Mouse (Mus musculus) forebrain, embryonic 14.5 days (tissue): ENCODE measurements at regions not wholly inside any gene's neighbourhood (a gene's known extent, or its start where the extent isn't known, plus 50 kb on each side); places are given as distances from the start of the nearest gene placed in this dataset.

Experiments used
- ATAC-seq: fragments of 200-750 bp; cut with Nextera tagmentation; 2 replicates; pipeline ENCODE4 v1.8.0; 2017; ENCODE audit warnings: mild to moderate bottlenecking, moderate library complexity
- DNase-seq: peaks from one replicate; pipeline ENCODE4 v3.0.0-alpha.2; 2015; ENCODE audit warnings: low spot score
- H3K27ac ChIP-seq: fragments of 300-500 bp; sonication (generic); 2 replicates; pipeline ENCODE4 v1.5.1; 2014; ENCODE audit warnings: low read depth, mild to moderate bottlenecking, control low read depth, low read length, moderate library complexity
- H3K27me3 ChIP-seq: fragments of 300-500 bp; sonication (generic); replicated peaks from 2 replicates; pipeline ENCODE4 v1.6.1; 2014; ENCODE audit warnings: low read length, control low read depth, mixed read lengths; ENCODE audit not compliant: control insufficient read depth, insufficient read depth
- H3K36me3 ChIP-seq: fragments of 300-500 bp; sonication (generic); 2 replicates; pipeline ENCODE4 v1.6.1; 2014; ENCODE audit warnings: low read length, control low read depth; ENCODE audit not compliant: control insufficient read depth, insufficient read depth
- H3K4me1 ChIP-seq: fragments of 300-500 bp; sonication (generic); 2 replicates; pipeline ENCODE4 v1.6.1; 2014; ENCODE audit warnings: antibody characterized with exemption, low read length, control low read depth; ENCODE audit not compliant: control insufficient read depth, insufficient read depth
- H3K4me2 ChIP-seq: fragments of 300-500 bp; sonication (generic); 2 replicates; pipeline ENCODE4 v1.6.1; 2014; ENCODE audit warnings: mild to moderate bottlenecking, control low read depth, low read length
- H3K4me3 ChIP-seq: fragments of 300-500 bp; sonication (generic); 2 replicates; pipeline ENCODE4 v1.5.1; 2014; ENCODE audit warnings: low read depth, low read length, control low read depth
- H3K9ac ChIP-seq: fragments of 300-500 bp; sonication (generic); 2 replicates; pipeline ENCODE4 v1.6.1; 2014; ENCODE audit warnings: mild to moderate bottlenecking, low read length, control low read depth, moderate library complexity
- H3K9me3 ChIP-seq: fragments of 300-500 bp; sonication (generic); replicated peaks from 2 replicates; pipeline ENCODE4 v1.6.1; 2016; ENCODE audit warnings: low read length, control low read depth, mixed read lengths; ENCODE audit not compliant: control insufficient read depth
- WGBS: fragments of 180-500 bp; shearing (Covaris S2); extraction: QIAGEN DNeasy Blood & Tissue Kit; methylation state at CpG from one replicate; pipeline ENCODE4 v1.1.7; 2014; 5-methylcytosine and 5-hydroxymethylcytosine counted together

DNA sequence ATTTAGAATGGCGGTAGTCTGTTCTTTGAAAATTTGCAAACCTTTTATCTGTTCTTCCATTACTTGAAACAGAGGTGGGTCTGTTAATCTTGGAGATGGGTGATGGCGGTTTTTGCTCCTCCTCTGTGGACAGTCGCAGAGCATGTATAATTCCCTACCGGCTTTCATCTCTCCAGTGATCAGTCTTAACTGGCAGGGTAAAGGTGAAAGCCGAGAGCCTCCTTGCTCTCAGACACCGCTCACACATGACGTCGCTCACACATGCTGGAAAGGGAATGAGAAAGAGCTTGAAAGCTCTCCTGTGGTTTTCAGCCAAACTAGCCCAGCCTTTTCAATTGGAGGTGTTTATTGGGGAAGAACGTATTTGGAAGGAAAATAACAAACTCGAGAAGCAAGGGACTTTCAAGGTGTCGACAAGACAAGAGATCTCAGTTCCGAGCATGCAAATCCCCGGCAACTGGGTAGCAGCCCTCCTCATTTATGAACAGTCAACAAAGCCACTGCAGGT, 166.3 kb upstream of the Cxcr4 start:
- DNase-seq (peak; percentile 51), ATAC-seq (peak; percentile 43)
- WGBS = 46% methylated on average over 13 of the region's 13 CpGs
- Histone ChIP-seq H3K4me3 (no peak overlapping the region), H3K4me1 (0 out of 2 replicates have a peak, but pooled peaks cover 4% of the 10 kb centered on the region), H3K27me3 (no peaks in the 10 kb centered on the region), H3K9ac (no peak overlapping the region), H3K4me2 (no peak overlapping the region), H3K9me3 (no peaks in the 10 kb centered on the region), H3K27ac (no peak overlapping the region), H3K36me3 (no peaks in the 10 kb centered on the region)

DNA sequence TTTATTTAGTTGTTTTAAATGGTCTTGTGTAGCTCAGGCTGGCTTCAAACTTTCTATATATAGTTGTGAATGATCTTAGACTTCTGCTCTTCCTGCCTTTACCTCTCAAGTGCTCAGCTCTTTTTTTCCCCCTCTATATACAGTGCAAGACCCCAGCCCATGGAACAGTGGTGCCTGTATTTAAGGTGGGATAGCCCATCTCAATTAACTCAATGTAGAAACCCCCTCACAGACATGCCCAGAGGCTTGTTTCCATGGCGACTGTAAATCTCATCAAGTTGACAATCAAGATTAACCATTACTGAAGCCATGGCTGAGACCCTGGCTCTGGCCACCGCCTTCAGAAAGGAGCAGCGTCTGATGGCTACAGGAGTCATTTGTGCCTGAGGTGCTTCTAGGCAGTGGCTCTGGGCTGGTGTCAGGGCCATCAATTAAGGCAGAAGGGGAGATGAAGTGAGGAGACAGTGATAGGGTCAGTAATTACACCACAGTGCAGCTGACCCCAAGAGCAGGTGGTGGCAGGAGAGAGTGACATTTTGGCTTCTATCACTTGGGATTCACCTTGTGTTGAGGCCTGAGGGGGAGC, 161.4 kb upstream of the Cxcr4 start:
- Histone ChIP-seq H3K36me3 (no peaks in the 10 kb centered on the region), H3K4me2 (no peak overlapping the region), H3K27me3 (no peaks in the 10 kb centered on the region), H3K27ac (no peak overlapping the region), H3K4me1 (no peaks in the 10 kb centered on the region), H3K4me3 (no peak overlapping the region), H3K9me3 (no peaks in the 10 kb centered on the region), H3K9ac (no peak overlapping the region)
- no peak for ATAC-seq
- no peak for DNase-seq
- 41% methylated on average over 3 of the region's 3 CpGs for WGBS

DNA sequence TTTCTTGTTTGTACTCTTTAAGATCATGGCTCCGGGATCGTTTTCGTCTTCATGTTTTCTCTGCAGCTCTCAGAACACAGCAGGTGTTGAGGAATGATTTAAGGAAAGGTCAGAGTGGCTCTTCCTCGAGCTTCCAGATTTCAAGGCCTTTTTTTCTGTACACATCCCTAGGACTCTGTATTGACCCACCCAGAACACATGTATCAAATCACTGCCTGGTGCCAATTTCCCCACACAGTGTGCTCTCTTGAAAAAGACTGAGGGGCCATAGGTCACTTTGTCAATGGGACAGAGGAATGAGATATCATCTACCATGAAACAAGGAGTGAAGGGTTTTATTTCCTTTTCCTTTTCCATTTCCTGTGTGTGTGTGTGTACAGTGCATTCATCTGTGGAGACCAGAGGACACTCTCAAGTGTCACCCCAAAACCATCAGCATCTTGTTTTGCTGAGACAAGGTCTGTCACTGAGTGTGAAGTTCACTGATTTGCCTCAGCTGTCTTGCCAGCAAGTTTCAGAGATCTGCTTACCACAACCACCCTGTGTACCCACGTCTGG, 157.4 kb upstream of the Cxcr4 start:
- DNase-seq (no peak), ATAC-seq (no peak)
- no peak overlapping the region for H3K27ac ChIP-seq
- no peaks in the 10 kb centered on the region for H3K9me3 ChIP-seq
- H3K27me3 ChIP-seq = no peaks in the 10 kb centered on the region
- 83% methylated on average over 5 of the region's 5 CpGs for WGBS
- H3K9ac ChIP-seq = no peak overlapping the region
- H3K4me3 ChIP-seq = no peak overlapping the region
- H3K36me3 ChIP-seq = no peaks in the 10 kb centered on the region
- no peak overlapping the region for H3K4me2 ChIP-seq
- H3K4me1 ChIP-seq = no peaks in the 10 kb centered on the region

DNA sequence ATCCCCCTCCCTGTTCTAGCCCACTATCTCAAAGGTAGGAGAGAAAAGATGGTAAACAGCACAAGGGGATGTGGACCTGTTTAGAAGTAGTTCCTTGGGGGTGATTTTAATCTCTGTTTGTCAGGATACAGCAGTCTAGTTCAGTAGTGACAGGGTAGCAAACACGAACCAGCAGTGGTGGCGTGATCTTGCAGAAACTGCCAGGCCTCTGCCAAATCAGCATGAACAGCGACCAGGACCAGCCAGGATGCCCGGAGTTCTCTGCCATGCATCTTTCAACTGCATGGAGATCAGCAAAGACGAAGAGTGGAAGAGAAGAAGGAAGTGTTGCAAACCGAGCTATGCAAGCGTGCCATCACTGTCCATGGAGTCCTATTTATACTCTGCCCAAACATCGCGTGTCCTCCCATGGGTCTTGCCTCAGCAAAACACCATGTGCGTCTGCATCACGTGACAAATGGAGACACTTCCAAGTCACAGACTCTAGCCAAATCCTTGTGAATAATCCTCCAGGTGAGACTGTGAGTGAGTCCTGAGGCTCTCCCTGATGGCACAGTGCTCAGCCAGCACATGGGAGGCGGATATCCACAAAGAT, 155.2 kb upstream of the Cxcr4 start:
- Histone ChIP-seq H3K9ac (no peak overlapping the region), H3K27me3 (no peaks in the 10 kb centered on the region), H3K27ac (no peak overlapping the region), H3K9me3 (no peaks in the 10 kb centered on the region), H3K4me3 (no peak overlapping the region), H3K36me3 (no peaks in the 10 kb centered on the region), H3K4me2 (no peak overlapping the region), H3K4me1 (no peaks in the 10 kb centered on the region)
- 93% methylated on average over 12 of the region's 12 CpGs for WGBS
- no peak for DNase-seq
- ATAC-seq = no peak

DNA sequence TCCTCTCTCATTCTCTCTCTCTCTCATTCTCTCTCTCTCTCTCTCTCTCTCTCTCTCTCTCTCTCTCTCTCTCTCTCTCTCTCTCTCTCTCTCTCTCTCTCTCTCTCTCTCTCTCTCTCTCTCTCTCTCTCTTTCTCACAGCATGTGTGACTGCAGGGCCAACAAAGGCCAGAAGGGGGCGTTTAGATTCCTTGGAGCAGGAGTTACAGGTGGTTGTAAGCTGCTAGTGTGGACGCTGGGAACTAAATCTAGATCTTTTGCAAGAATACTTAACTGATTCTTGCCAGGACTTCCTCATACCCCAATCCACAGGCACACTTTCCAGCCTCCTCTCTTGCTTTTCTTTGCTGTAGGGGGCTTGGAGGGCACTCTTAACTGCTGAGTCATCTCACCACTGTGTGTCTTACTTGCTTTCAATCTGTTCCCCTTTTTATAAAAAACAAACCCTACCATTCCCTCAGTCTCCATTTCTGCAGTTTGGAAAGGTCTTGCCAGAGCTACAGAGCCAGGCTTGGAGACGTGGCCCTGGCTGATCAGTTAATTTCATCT, 154.4 kb upstream of the Cxcr4 start:
- Histone ChIP-seq H3K27me3 (no peaks in the 10 kb centered on the region), H3K4me3 (no peak overlapping the region), H3K4me2 (no peak overlapping the region), H3K36me3 (no peaks in the 10 kb centered on the region), H3K4me1 (no peaks in the 10 kb centered on the region), H3K9ac (no peak overlapping the region), H3K27ac (no peak overlapping the region), H3K9me3 (no peaks in the 10 kb centered on the region)
- DNase-seq (no peak), ATAC-seq (no peak)
- WGBS = 67% methylated on average over 3 of the region's 3 CpGs

DNA sequence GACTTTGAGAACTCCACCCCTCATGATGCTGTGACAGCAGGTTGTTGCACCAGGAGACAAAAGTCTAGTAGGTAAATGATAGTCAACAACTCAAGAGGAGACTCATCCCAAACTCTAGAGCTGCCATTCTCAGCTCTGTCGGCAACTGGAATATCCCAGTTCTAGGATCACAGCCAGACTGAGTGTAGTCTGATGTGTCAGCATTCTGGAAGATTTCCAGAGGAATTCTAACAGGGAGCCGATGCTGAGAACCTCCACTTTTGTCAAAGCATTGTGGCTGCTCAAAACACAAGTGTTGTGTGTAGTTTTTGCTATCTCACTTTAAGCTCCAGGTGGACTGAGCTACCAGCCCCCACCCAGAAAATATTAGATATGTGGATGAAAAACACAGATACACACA, 148.5 kb upstream of the Cxcr4 start:
- Histone ChIP-seq H3K4me3 (no peak overlapping the region), H3K36me3 (no peaks in the 10 kb centered on the region), H3K9ac (no peak overlapping the region), H3K27me3 (no peaks in the 10 kb centered on the region), H3K27ac (no peak overlapping the region), H3K4me2 (no peak overlapping the region), H3K9me3 (no peaks in the 10 kb centered on the region), H3K4me1 (no peaks in the 10 kb centered on the region)
- ATAC-seq (no peak), DNase-seq (peak; percentile 65)
- WGBS = 58% methylated on average over 2 of the region's 2 CpGs

DNA sequence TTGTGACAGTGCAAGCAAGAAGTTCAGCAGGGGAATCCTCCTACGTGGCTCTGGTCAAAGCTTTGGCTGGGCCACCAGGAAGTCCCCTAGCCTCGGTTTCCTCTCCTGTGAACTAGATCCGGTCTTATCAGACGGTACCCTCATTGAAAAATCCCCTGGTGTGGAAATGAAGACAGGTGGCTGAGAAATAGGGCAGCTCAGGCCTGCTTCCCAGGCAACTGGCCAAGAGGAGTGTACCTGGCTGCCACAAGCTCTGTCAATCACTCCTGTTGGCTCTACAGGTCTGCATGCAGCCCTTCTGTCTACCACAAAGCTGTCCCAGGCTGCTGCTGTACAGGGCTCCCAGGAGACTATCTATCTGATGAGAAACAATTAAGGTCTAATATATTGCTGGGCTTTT, 146.1 kb upstream of the Cxcr4 start:
- DNase-seq = peak; percentile 22
- no peak overlapping the region for H3K4me3 ChIP-seq
- H3K36me3 ChIP-seq = no peaks in the 10 kb centered on the region
- H3K27me3 ChIP-seq = no peaks in the 10 kb centered on the region
- no peak overlapping the region for H3K4me2 ChIP-seq
- H3K9me3 ChIP-seq = no peaks in the 10 kb centered on the region
- H3K9ac ChIP-seq = no peak overlapping the region
- ATAC-seq = no peak
- H3K27ac ChIP-seq = no peak overlapping the region
- no peaks in the 10 kb centered on the region for H3K4me1 ChIP-seq
- 85% methylated on average over 4 of the region's 4 CpGs for WGBS

DNA sequence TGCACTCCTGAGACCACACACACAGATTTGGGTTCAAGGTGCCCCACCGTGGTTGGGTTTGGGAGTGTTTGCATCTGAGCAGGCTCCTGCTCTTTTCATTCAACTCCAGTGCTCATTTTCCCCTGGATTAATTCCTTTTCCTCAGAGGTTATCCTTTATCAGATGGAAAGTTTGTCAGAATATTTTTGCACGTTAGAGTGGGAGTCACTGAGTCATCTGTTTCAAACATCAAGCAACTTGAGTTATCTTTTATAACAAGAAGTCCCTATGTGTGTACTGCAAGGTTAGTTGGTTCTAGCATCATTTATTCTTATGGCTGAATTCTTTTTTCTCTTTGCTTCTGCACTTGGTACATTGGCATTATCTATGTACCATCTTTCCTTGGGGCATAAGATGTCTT, 142.8 kb upstream of the Cxcr4 start:
- no peaks in the 10 kb centered on the region for H3K9me3 ChIP-seq
- H3K4me2 ChIP-seq = no peak overlapping the region
- no peak overlapping the region for H3K4me3 ChIP-seq
- H3K27ac ChIP-seq = no peak overlapping the region
- no peak for ATAC-seq
- WGBS = 68% methylated on average over 2 of the region's 2 CpGs
- H3K4me1 ChIP-seq = no peaks in the 10 kb centered on the region
- no peaks in the 10 kb centered on the region for H3K27me3 ChIP-seq
- no peak overlapping the region for H3K9ac ChIP-seq
- DNase-seq = no peak
- no peaks in the 10 kb centered on the region for H3K36me3 ChIP-seq

DNA sequence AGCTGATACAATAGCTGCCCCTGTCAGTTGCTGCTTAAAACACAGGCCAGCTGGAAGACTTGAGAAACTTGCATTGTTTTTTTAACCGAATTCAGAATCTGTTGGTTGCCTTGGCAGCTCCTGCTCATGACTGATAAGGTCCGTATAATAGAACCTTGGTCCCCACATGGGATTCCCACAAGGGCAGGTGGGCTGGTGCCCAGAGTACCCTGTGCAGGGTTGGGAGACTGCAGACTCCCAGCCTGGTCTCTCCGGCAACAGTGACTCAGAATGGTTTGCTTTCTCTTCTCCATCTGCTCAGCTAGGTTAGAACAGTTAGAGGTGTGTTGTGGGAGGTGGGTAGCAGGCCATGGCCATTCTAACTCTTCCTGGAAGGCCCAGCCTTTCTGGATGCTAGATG, 139.4 kb upstream of the Cxcr4 start:
- Histone ChIP-seq H3K27me3 (no peaks in the 10 kb centered on the region), H3K9ac (no peak overlapping the region), H3K9me3 (no peaks in the 10 kb centered on the region), H3K4me2 (no peak overlapping the region), H3K27ac (no peak overlapping the region), H3K4me3 (no peak overlapping the region), H3K4me1 (no peaks in the 10 kb centered on the region), H3K36me3 (no peaks in the 10 kb centered on the region)
- ATAC-seq = peak; percentile 34; the same call in 1 of the 2 replicates
- DNase-seq = peak; percentile 26
- WGBS = 44% methylated on average over 3 of the region's 3 CpGs
